Mouse (Mus musculus): ENCODE data around the gene Tnfrsf17. TPM values are rescaled to one million over a fixed set of nuclear protein-coding genes. Genes with fewer than 3 reads are reported as not detected.

Gene Tnfrsf17
- polyA plus RNA-seq, 1 experiment, result 1.2 TPM

- H3K27ac ChIP-seq (ENCODE audit: insufficient read depth, low read length), result no peak overlapping the region
- TF ChIP-seq POLR2A (IDR thresholded peaks at IDR 0.05; ENCODE audit: extremely low read depth, insufficient read depth, low read length) (no peak), CTCF (IDR thresholded peaks at IDR 0.05; ENCODE audit: extremely low read depth, insufficient read depth, low read length) (no peak)
- H3K4me3 ChIP-seq (ENCODE audit: insufficient read depth, low read length), result no peak overlapping the region
- no peaks in the 10 kb centered on the region for H3K4me1 ChIP-seq (ENCODE audit: control insufficient read depth, insufficient read depth, low read length)
These were observed 56.0 kb downstream of the Tnfrsf17 start for GRCm38 (mm10) chr16:11369642-11370041.

Other genes starting within 250 kb of the Tnfrsf17 start
- gene Litaf, start 247.7 kb upstream of the Tnfrsf17 start, polyA plus RNA-seq (2012; rRNA removed), result 37.0 and 45.0 TPM in 2 replicates
- 24.2 and 25.2 TPM in 2 replicates for gene Txndc11, start 179.2 kb upstream of the Tnfrsf17 start, polyA plus RNA-seq (2012; rRNA removed)
- gene Zc3h7a, start 137.4 kb upstream of the Tnfrsf17 start, polyA plus RNA-seq (2012; rRNA removed), result 76.4 and 77.7 TPM in 2 replicates
- gene Rsl1d1, start 110.5 kb upstream of the Tnfrsf17 start, polyA plus RNA-seq (2012; rRNA removed), result 38.6 and 38.9 TPM in 2 replicates
- gene Gspt1, start 59.5 kb upstream of the Tnfrsf17 start, polyA plus RNA-seq (2012; rRNA removed), result 40.8 and 43.4 TPM in 2 replicates
- 6.4 and 7.2 TPM in 2 replicates for gene Snx29, start 9.1 kb downstream of the Tnfrsf17 start, polyA plus RNA-seq (2012; rRNA removed)